Comparison of ENCODE assay signal across 8 mouse cellular contexts in the genomic region with DNA sequence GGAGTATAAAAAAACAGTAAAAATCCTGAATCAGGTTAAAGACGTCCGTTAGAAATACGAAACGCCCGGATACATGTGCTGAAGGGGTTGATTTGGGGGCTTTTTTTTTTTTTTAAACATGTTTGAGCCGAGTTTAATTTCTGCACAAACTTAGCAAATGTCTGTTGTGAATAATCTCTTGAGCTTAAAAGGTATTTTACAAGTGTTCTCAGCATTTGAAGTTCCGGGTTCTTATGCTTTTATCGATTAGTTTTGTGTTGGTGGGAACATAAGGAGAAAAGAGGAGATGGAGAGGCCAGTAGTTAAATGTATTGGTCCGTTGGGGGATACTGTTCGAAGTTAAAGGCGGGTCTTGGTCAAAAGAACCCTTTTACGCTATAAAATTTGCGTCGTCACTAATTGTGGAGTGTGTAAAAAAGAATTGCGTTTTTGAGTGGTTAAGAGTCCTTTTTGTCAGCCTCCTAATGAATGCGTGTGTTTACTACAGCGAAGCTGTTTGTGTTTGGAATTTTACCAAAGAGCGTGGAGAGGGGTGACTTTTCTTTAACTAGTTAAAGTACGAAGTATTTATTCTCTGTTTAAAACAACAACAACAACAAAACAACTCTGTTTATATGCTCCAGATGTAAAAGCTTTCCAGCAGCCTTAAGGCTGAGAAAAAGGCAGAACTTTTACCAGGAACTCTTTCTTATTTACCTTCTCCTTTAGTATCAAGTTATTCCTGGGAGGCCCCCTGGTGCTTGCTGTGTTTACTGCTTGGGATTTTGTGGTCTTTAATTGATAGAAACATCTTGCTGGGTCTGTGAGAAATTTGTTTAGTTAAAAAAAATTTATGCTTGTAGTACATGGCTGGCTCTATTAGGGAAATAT. TPM values are rescaled to one million over a fixed set of nuclear protein-coding genes. Genes with fewer than 3 reads are reported as not detected.
A peak's percentile ranks its signal among the peaks of the same experiment; 100 is the strongest.
DNase-seq lines count a peak whose midpoint lies in the region; ATAC-seq and TF ChIP-seq lines count a peak whose summit lies in the region.

No protein-coding gene starts in this region.

- H3K36me3 ChIP-seq in erythroblast, embryonic 14.5 days (ENCODE audit: control insufficient read depth), result peaks cover 9% of the 10 kb centered on the region
- H3K36me3 ChIP-seq in hindbrain, embryonic 11.5 days (ENCODE audit: control insufficient read depth, insufficient read depth, low read length), result no peaks in the 10 kb centered on the region
- H3K36me3 ChIP-seq in limb, embryonic 14.5 days (ENCODE audit: control insufficient read depth, insufficient read depth, low read length), result no peaks in the 10 kb centered on the region
- no peaks in the 10 kb centered on the region for H3K36me3 ChIP-seq in midbrain, embryonic 16.5 days (ENCODE audit: control insufficient read depth, insufficient read depth, low read length)

- DNase-seq in cerebellum, postnatal 10 days, result peak; percentile 73
- DNase-seq in R1 (ENCODE audit: low read depth, low spot score), result peak; percentile 62
- DNase-seq in hindbrain, embryonic 11.5 days (ENCODE audit: low spot score), result peak; percentile 57
- DNase-seq in limb, embryonic 14.5 days (ENCODE audit: low spot score), result peak; percentile 78
- DNase-seq in thymus, postnatal 36 days, result peak; percentile 32 to 39

- peak overlapping the region; percentile 100 for H3K27ac ChIP-seq in hindbrain, embryonic 11.5 days (ENCODE audit: low read depth, low read length)
- H3K27ac ChIP-seq in limb, embryonic 14.5 days (replicated peaks; ENCODE audit: low read depth, low read length), result peak overlapping the region; percentile 100
- H3K27ac ChIP-seq in midbrain, embryonic 16.5 days (ENCODE audit: low read length), result peak overlapping the region; percentile 99

- H3K4me2 ChIP-seq in hindbrain, embryonic 11.5 days (replicated peaks; ENCODE audit: low read depth, low read length), result peak overlapping the region; percentile 52
- H3K4me2 ChIP-seq in limb, embryonic 14.5 days (replicated peaks; ENCODE audit: low read depth, low read length, severe bottlenecking), result peak overlapping the region; percentile 55
- H3K4me2 ChIP-seq in midbrain, embryonic 16.5 days (ENCODE audit: low read length), result peak overlapping the region; percentile 85

- H3K9me3 ChIP-seq in erythroblast, embryonic 14.5 days (ENCODE audit: control insufficient read depth, low read length), result no peaks in the 10 kb centered on the region
- no peaks in the 10 kb centered on the region for H3K9me3 ChIP-seq in hindbrain, embryonic 11.5 days (ENCODE audit: control insufficient read depth, low read length)
- no peaks in the 10 kb centered on the region for H3K9me3 ChIP-seq in limb, embryonic 14.5 days (ENCODE audit: control insufficient read depth, low read length)
- no peaks in the 10 kb centered on the region for H3K9me3 ChIP-seq in midbrain, embryonic 16.5 days (replicated peaks; ENCODE audit: control insufficient read depth, low read length, poor library complexity, severe bottlenecking)

- WGBS in hindbrain, embryonic 11.5 days, result under 1% methylated on average over 19 of the region's 19 CpGs
- under 1% methylated on average over 19 of the region's 19 CpGs for WGBS in limb, embryonic 14.5 days
- under 1% methylated on average over 19 of the region's 19 CpGs for WGBS in midbrain, embryonic 16.5 days

- H3K4me1 ChIP-seq in erythroblast, embryonic 14.5 days (ENCODE audit: control insufficient read depth), result peaks cover 39% of the 10 kb centered on the region
- H3K4me1 ChIP-seq in hindbrain, embryonic 11.5 days (replicated peaks; ENCODE audit: control insufficient read depth, insufficient read depth, low read length), result no peaks in the 10 kb centered on the region
- H3K4me1 ChIP-seq in limb, embryonic 14.5 days (ENCODE audit: control insufficient read depth, insufficient read depth, low read length), result peaks cover 11% of the 10 kb centered on the region; the same call in 1 of the 2 replicates
- H3K4me1 ChIP-seq in midbrain, embryonic 16.5 days (ENCODE audit: control insufficient read depth, insufficient read depth, low read length), result peaks cover 23% of the 10 kb centered on the region

- no peak for TF ChIP-seq POLR2A in limb, embryonic 14.5 days (IDR thresholded peaks at IDR 0.05; ENCODE audit: borderline replicate concordance, extremely low read depth, insufficient read depth, insufficient read length)

- no peak for ATAC-seq in cerebellum, adult (ENCODE audit: insufficient number of reproducible peaks, low FRiP score, low TSS enrichment)
- ATAC-seq in hindbrain, embryonic 11.5 days (ENCODE audit: low FRiP score), result no peak
- no peak for ATAC-seq in limb, embryonic 14.5 days (ENCODE audit: low FRiP score, low read depth)
- ATAC-seq in midbrain, embryonic 16.5 days, result no peak

- H3K9ac ChIP-seq in hindbrain, embryonic 11.5 days (ENCODE audit: low read depth, low read length), result peak overlapping the region; percentile 98
- peak overlapping the region; percentile 100 for H3K9ac ChIP-seq in limb, embryonic 14.5 days (ENCODE audit: low read depth, low read length, severe bottlenecking)
- H3K9ac ChIP-seq in midbrain, embryonic 16.5 days (ENCODE audit: low read depth, low read length), result peak overlapping the region; percentile 96

- H3K4me3 ChIP-seq in erythroblast, embryonic 14.5 days (replicated peaks), result peak overlapping the region; percentile 73
- peak overlapping the region; percentile 92 for H3K4me3 ChIP-seq in hindbrain, embryonic 11.5 days (ENCODE audit: low read depth, low read length)
- peak overlapping the region; percentile 90 for H3K4me3 ChIP-seq in limb, embryonic 14.5 days (replicated peaks; ENCODE audit: low read length)
- H3K4me3 ChIP-seq in midbrain, embryonic 16.5 days (ENCODE audit: low read depth, low read length), result peak overlapping the region; percentile 86

- H3K27me3 ChIP-seq in erythroblast, embryonic 14.5 days (ENCODE audit: control insufficient read depth), result peaks cover 2% of the 10 kb centered on the region; the same call in 1 of the 2 replicates
- H3K27me3 ChIP-seq in hindbrain, embryonic 11.5 days (ENCODE audit: control insufficient read depth, insufficient read depth, low read length), result no peaks in the 10 kb centered on the region
- H3K27me3 ChIP-seq in limb, embryonic 14.5 days (ENCODE audit: control insufficient read depth, insufficient read depth, low read length), result no peaks in the 10 kb centered on the region
- H3K27me3 ChIP-seq in midbrain, embryonic 16.5 days (ENCODE audit: control insufficient read depth, insufficient read depth, low read depth, low read length), result no peaks in the 10 kb centered on the region

RNA-seq across cellular contexts. Expression of a gene that starts 1.5 kb away (rescaled TPM):
- polyA plus RNA-seq in erythroblast, embryonic 14.5 days (2012), result 2.6 and 3.2 TPM in 2 replicates
- polyA plus RNA-seq in hindbrain, embryonic 11.5 days (2014; fragmentation: Nextera tagmentation; extraction: Ambion mirVana), result 219 and 228 TPM in 2 replicates
- 126 and 156 TPM in 2 replicates for polyA plus RNA-seq in limb, embryonic 14.5 days (2012; rRNA removed)
- 201 and 208 TPM in 2 replicates for polyA plus RNA-seq in limb, embryonic 14.5 days (2014; fragmentation: Nextera tagmentation; extraction: Ambion mirVana)
- 208 TPM in 2 replicates for polyA plus RNA-seq in midbrain, embryonic 16.5 days (2015; fragmentation: Nextera tagmentation; extraction: Ambion mirVana)

Comparison
In these comparisons a context has a peak if more than half of its experiments do, and no peak if none do; other contexts are left out.
1. RNA of a gene that starts 1.5 kb away (polyA plus RNA-seq): 219 to 228 TPM in hindbrain, embryonic 11.5 days, 126 to 208 TPM in limb, embryonic 14.5 days and 208 TPM in midbrain, embryonic 16.5 days; 2.6 to 3.2 TPM in erythroblast, embryonic 14.5 days; every median in the first group is over 10 times any median in the second.
2. Peak in every context shown above with its lines, with median percentiles within 50 percentile points of each other: DNase-seq, H3K4me3 ChIP-seq, H3K27ac ChIP-seq, H3K4me2 ChIP-seq and H3K9ac ChIP-seq.